Mouse (Mus musculus): ENCODE measurements at regions not wholly inside any gene's neighbourhood (a gene's known extent, or its start where the extent isn't known, plus 50 kb on each side); places are given as distances from the start of the nearest gene placed in this dataset.

DNA sequence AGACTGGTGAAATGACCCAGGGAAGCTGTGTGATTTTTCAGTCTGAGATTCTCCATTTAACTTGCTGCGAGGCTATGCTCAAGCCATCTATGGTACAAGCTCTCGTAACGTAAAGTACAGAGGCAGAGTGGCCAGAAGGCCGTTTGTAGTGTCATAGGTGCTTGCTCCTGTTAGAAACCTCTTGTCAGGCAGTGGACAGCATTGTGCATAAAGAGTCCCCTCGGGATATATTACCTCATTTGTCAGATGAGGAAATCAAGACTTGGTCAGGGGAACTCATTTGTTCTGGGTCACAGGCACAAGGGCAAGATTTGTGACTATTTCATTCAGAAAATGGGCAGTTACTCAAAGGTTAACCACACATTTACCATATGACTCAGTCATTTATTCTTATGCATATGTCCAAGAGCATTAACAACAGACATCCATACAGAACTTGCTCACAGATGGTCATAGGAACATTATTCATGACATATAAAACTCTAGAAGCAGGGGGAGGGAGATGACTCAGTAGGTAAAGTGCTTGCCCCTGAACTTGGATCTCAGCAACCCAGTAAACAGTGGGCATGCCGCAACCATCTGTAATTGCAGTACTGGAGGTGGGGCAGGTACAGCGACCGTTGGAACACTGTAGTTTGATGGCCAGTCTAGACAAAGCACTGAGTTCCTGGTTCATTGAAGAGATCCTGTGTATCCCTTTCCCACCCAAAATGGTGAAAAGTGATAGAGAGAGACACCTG lies 139.3 kb downstream of the Sec16b start:
- no peaks in the 10 kb centered on the region for H3K9me3 ChIP-seq (ENCODE audit: control insufficient read depth, insufficient read depth, low read depth, low read length)
- no peak overlapping the region for H3K9ac ChIP-seq (ENCODE audit: insufficient read depth, low read depth, low read length, poor library complexity, severe bottlenecking)
- H3K4me3 ChIP-seq (ENCODE audit: insufficient read depth in 1 of 2, low read depth in 1 of 2, low read length in 2 of 2, poor library complexity in 1 of 2, severe bottlenecking in 1 of 2): no peak overlapping the region
- no peaks in the 10 kb centered on the region for H3K4me1 ChIP-seq (ENCODE audit: control insufficient read depth in 2 of 2, insufficient read depth in 2 of 2, low read length in 2 of 2, poor library complexity in 1 of 2)
- DNase-seq (ENCODE audit: low read depth, low spot score): no peak
- in situ Hi-C loops (cut with MboI; ENCODE audit: low sequenced_read_pairs in 2 of 2, unreplicated experiment in 2 of 2): no loop called here
- no peaks in the 10 kb centered on the region for H3K36me3 ChIP-seq (ENCODE audit: control insufficient read depth, insufficient read depth, low read length, poor library complexity, severe bottlenecking)
- no peak for TF ChIP-seq MAFK (IDR thresholded peaks at IDR 0.05; ENCODE audit: insufficient read depth, low read depth, low read length)
- no peak for TF ChIP-seq ZNF384 (IDR thresholded peaks at IDR 0.05; ENCODE audit: low read depth, low read length)
- TF ChIP-seq CHD2 (IDR thresholded peaks at IDR 0.05; ENCODE audit: low read depth, low read length): no peak
- TF ChIP-seq ZC3H11A (IDR thresholded peaks at IDR 0.05; ENCODE audit: borderline replicate concordance, low read depth, low read length): no peak
- TF ChIP-seq HCFC1 (IDR thresholded peaks at IDR 0.05; ENCODE audit: borderline replicate concordance, insufficient read depth, low read length): no peak
- H3K27ac ChIP-seq (ENCODE audit: insufficient read depth, low read depth, low read length, poor library complexity, severe bottlenecking): no peak overlapping the region

DNA sequence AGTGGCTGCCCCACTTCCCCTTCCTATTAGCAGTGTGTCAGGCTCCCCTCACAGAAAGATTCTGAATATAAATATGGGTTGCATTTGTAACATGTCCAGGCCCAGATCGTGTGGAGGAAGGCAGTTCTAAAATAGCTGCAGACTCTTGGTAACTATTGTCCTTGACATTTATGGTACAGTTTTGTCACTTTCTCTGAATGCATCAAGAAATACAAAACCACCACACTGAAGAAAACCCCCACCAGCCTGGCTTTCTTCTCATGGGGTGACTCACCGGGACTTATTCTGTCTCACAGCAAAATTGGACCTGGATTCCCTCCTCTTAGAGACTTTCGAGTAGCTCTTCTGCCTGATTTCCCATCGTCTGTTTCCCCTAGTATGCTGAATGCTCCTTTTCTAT lies 148.9 kb downstream of the Sec16b start:
- no peaks in the 10 kb centered on the region for H3K9me3 ChIP-seq (ENCODE audit: control insufficient read depth, insufficient read depth, low read depth, low read length)

GRCm38 (mm10) chr1:157669626-157670025 lies 163.1 kb downstream of the Sec16b start:
- no peaks in the 10 kb centered on the region for H3K9me3 ChIP-seq (ENCODE audit: control insufficient read depth, insufficient read depth, low read depth, low read length)
- in situ Hi-C loops (cut with MboI; ENCODE audit: low sequenced_read_pairs in 2 of 2, unreplicated experiment in 2 of 2): no loop called here
- TF ChIP-seq ZC3H11A (IDR thresholded peaks at IDR 0.05; ENCODE audit: borderline replicate concordance, low read depth, low read length) (no peak), ZNF384 (IDR thresholded peaks at IDR 0.05; ENCODE audit: low read depth, low read length) (no peak), MAFK (IDR thresholded peaks at IDR 0.05; ENCODE audit: insufficient read depth, low read depth, low read length) (no peak), CHD2 (IDR thresholded peaks at IDR 0.05; ENCODE audit: low read depth, low read length) (no peak), HCFC1 (IDR thresholded peaks at IDR 0.05; ENCODE audit: borderline replicate concordance, insufficient read depth, low read length) (no peak)
- DNase-seq (ENCODE audit: low read depth, low spot score): no peak
- no peak overlapping the region for H3K27ac ChIP-seq (ENCODE audit: insufficient read depth, low read depth, low read length, poor library complexity, severe bottlenecking)
- no peak overlapping the region for H3K9ac ChIP-seq (ENCODE audit: insufficient read depth, low read depth, low read length, poor library complexity, severe bottlenecking)
- no peak overlapping the region for H3K4me3 ChIP-seq (ENCODE audit: insufficient read depth in 1 of 2, low read depth in 1 of 2, low read length in 2 of 2, poor library complexity in 1 of 2, severe bottlenecking in 1 of 2)
- no peaks in the 10 kb centered on the region for H3K36me3 ChIP-seq (ENCODE audit: control insufficient read depth, insufficient read depth, low read length, poor library complexity, severe bottlenecking)
- H3K4me1 ChIP-seq (ENCODE audit: control insufficient read depth in 2 of 2, insufficient read depth in 2 of 2, low read length in 2 of 2, poor library complexity in 1 of 2): no peaks in the 10 kb centered on the region

More for the DNA sequence above, 148.9 kb downstream of the Sec16b start:
- Histone ChIP-seq H3K4me3 (ENCODE audit: insufficient read depth in 1 of 2, low read depth in 1 of 2, low read length in 2 of 2, poor library complexity in 1 of 2, severe bottlenecking in 1 of 2) (no peak overlapping the region), H3K36me3 (ENCODE audit: control insufficient read depth, insufficient read depth, low read length, poor library complexity, severe bottlenecking) (no peaks in the 10 kb centered on the region), H3K27ac (ENCODE audit: insufficient read depth, low read depth, low read length, poor library complexity, severe bottlenecking) (no peak overlapping the region), H3K9ac (ENCODE audit: insufficient read depth, low read depth, low read length, poor library complexity, severe bottlenecking) (no peak overlapping the region), H3K4me1 (ENCODE audit: control insufficient read depth in 2 of 2, insufficient read depth in 2 of 2, low read length in 2 of 2, poor library complexity in 1 of 2) (no peaks in the 10 kb centered on the region)
- in situ Hi-C loops (cut with MboI; ENCODE audit: low sequenced_read_pairs in 2 of 2, unreplicated experiment in 2 of 2): no loop called here
- no peak for TF ChIP-seq HCFC1 (IDR thresholded peaks at IDR 0.05; ENCODE audit: borderline replicate concordance, insufficient read depth, low read length)
- TF ChIP-seq ZC3H11A (IDR thresholded peaks at IDR 0.05; ENCODE audit: borderline replicate concordance, low read depth, low read length): no peak
- no peak for TF ChIP-seq CHD2 (IDR thresholded peaks at IDR 0.05; ENCODE audit: low read depth, low read length)
- TF ChIP-seq ZNF384 (IDR thresholded peaks at IDR 0.05; ENCODE audit: low read depth, low read length): no peak
- TF ChIP-seq MAFK (IDR thresholded peaks at IDR 0.05; ENCODE audit: insufficient read depth, low read depth, low read length): no peak
- DNase-seq (ENCODE audit: low read depth, low spot score): no peak

GRCm38 (mm10) chr1:157684356-157684755 lies 177.8 kb downstream of the Sec16b start:
- Histone ChIP-seq H3K36me3 (ENCODE audit: control insufficient read depth, insufficient read depth, low read length, poor library complexity, severe bottlenecking) (no peaks in the 10 kb centered on the region), H3K9ac (ENCODE audit: insufficient read depth, low read depth, low read length, poor library complexity, severe bottlenecking) (no peak overlapping the region; the same call in 1 of the 2 replicates), H3K27ac (ENCODE audit: insufficient read depth, low read depth, low read length, poor library complexity, severe bottlenecking) (no peak overlapping the region), H3K4me1 (ENCODE audit: control insufficient read depth in 2 of 2, insufficient read depth in 2 of 2, low read length in 2 of 2, poor library complexity in 1 of 2) (no peaks in the 10 kb centered on the region), H3K4me3 (ENCODE audit: insufficient read depth in 1 of 2, low read depth in 1 of 2, low read length in 2 of 2, poor library complexity in 1 of 2, severe bottlenecking in 1 of 2) (no peak overlapping the region), H3K9me3 (ENCODE audit: control insufficient read depth, insufficient read depth, low read depth, low read length) (no peaks in the 10 kb centered on the region)
- DNase-seq (ENCODE audit: low read depth, low spot score): no peak
- in situ Hi-C loops (cut with MboI; ENCODE audit: low sequenced_read_pairs in 2 of 2, unreplicated experiment in 2 of 2): no loop called here
- TF ChIP-seq HCFC1 (IDR thresholded peaks at IDR 0.05; ENCODE audit: borderline replicate concordance, insufficient read depth, low read length) (no peak), ZC3H11A (IDR thresholded peaks at IDR 0.05; ENCODE audit: borderline replicate concordance, low read depth, low read length) (no peak), ZNF384 (IDR thresholded peaks at IDR 0.05; ENCODE audit: low read depth, low read length) (no peak), MAFK (IDR thresholded peaks at IDR 0.05; ENCODE audit: insufficient read depth, low read depth, low read length) (no peak), CHD2 (IDR thresholded peaks at IDR 0.05; ENCODE audit: low read depth, low read length) (no peak)
